ENCODE assay signal across 14 mouse cellular contexts in genomic region chr4:141932785-141933574, GRCm38 (mm10). TPM values are rescaled to one million over a fixed set of nuclear protein-coding genes. Genes with fewer than 3 reads are reported as not detected.
A peak's percentile ranks its signal among the peaks of the same experiment; 100 is the strongest.
DNase-seq lines count a peak whose midpoint lies in the region; ATAC-seq and TF ChIP-seq lines count a peak whose summit lies in the region.
"Had no signal": no experiment of that assay in that cellular context is flagged by ENCODE, and none has a peak within 500 bp of the region (broad histone marks: within the 10 kb centered on the region; RNA-seq: fewer than 3 reads in every experiment).

No protein-coding gene starts in this region.

- no peak for TF ChIP-seq POLR2A in kidney, adult 2 months (IDR thresholded peaks at IDR 0.05; ENCODE audit: low read depth, low read length)

- H3K9me3 ChIP-seq in lung, embryonic 14.5 days (ENCODE audit: low read depth, low read length) = no peaks in the 10 kb centered on the region
- no peaks in the 10 kb centered on the region for H3K9me3 ChIP-seq in forebrain, embryonic 14.5 days (replicated peaks; ENCODE audit: control insufficient read depth, low read length)
- no peaks in the 10 kb centered on the region for H3K9me3 ChIP-seq in limb, embryonic 12.5 days
- H3K9me3 ChIP-seq in midbrain, embryonic 16.5 days (replicated peaks; ENCODE audit: control insufficient read depth, low read length, poor library complexity, severe bottlenecking) = no peaks in the 10 kb centered on the region
- H3K9me3 ChIP-seq in kidney, embryonic 14.5 days (ENCODE audit: control insufficient read depth, low read length) = no peaks in the 10 kb centered on the region
- H3K9me3 ChIP-seq: heart, embryonic 15.5 days; stomach, embryonic 15.5 days had no signal

- TF ChIP-seq CTCF in lung, embryonic 14.5 days (IDR thresholded peaks at IDR 0.05; ENCODE audit: low read depth) = no peak
- TF ChIP-seq CTCF in kidney, adult 2 months (conservative IDR thresholded peaks at IDR 0.05; ENCODE audit: insufficient read depth, insufficient read length, low read depth, low read length) = no peak

- no peak overlapping the region for H3K27ac ChIP-seq in lung, embryonic 14.5 days (ENCODE audit: low read depth)
- no peak overlapping the region; the same call in 1 of the 2 replicates for H3K27ac ChIP-seq in forebrain, embryonic 14.5 days (ENCODE audit: low read depth, low read length)
- H3K27ac ChIP-seq in limb, embryonic 12.5 days = no peak overlapping the region
- H3K27ac ChIP-seq in midbrain, embryonic 16.5 days (ENCODE audit: low read length) = peak overlapping the region; percentile 47; the same call in 1 of the 2 replicates
- no peak overlapping the region for H3K27ac ChIP-seq in kidney, adult 2 months (ENCODE audit: insufficient read depth, low read depth, low read length)
- no peak overlapping the region for H3K27ac ChIP-seq in kidney, embryonic 14.5 days (ENCODE audit: low read depth, low read length)
- H3K27ac ChIP-seq: heart, embryonic 15.5 days; stomach, embryonic 15.5 days had no signal

- 60% methylated on average over 14 of the region's 14 CpGs for WGBS in lung, embryonic 14.5 days
- 55% methylated on average over 13 of the region's 14 CpGs for WGBS in forebrain, embryonic 14.5 days
- 77% methylated on average over 14 of the region's 14 CpGs for WGBS in limb, embryonic 12.5 days
- 30% methylated on average over 14 of the region's 14 CpGs for WGBS in midbrain, embryonic 16.5 days
- WGBS in kidney, adult 2 months = 73% methylated on average over 14 of the region's 14 CpGs
- WGBS in kidney, embryonic 14.5 days = 68% methylated on average over 14 of the region's 14 CpGs

- no peaks in the 10 kb centered on the region for H3K4me1 ChIP-seq in lung, embryonic 14.5 days (ENCODE audit: insufficient read depth)
- H3K4me1 ChIP-seq in forebrain, embryonic 14.5 days (ENCODE audit: control insufficient read depth, insufficient read depth, low read length) = peaks cover 7% of the 10 kb centered on the region; the same call in 1 of the 2 replicates
- peaks cover 7% of the 10 kb centered on the region; the same call in 1 of the 2 replicates for H3K4me1 ChIP-seq in limb, embryonic 12.5 days (replicated peaks)
- peaks cover 4% of the 10 kb centered on the region; the same call in 1 of the 2 replicates for H3K4me1 ChIP-seq in midbrain, embryonic 16.5 days (ENCODE audit: control insufficient read depth, insufficient read depth, low read length)
- H3K4me1 ChIP-seq in kidney, adult 2 months (ENCODE audit: control insufficient read depth, insufficient read depth, low read length) = peaks cover 7% of the 10 kb centered on the region; the same call in 1 of the 2 replicates
- no peaks in the 10 kb centered on the region for H3K4me1 ChIP-seq in kidney, embryonic 14.5 days (ENCODE audit: control insufficient read depth, insufficient read depth, low read length)

- H3K27me3 ChIP-seq in lung, embryonic 14.5 days (ENCODE audit: insufficient read depth, low read length) = no peaks in the 10 kb centered on the region
- H3K27me3 ChIP-seq in forebrain, embryonic 14.5 days (replicated peaks; ENCODE audit: control insufficient read depth, insufficient read depth, low read length) = no peaks in the 10 kb centered on the region
- no peaks in the 10 kb centered on the region for H3K27me3 ChIP-seq in limb, embryonic 12.5 days
- no peaks in the 10 kb centered on the region for H3K27me3 ChIP-seq in midbrain, embryonic 16.5 days (ENCODE audit: control insufficient read depth, insufficient read depth, low read depth, low read length)
- H3K27me3 ChIP-seq in kidney, adult 2 months (replicated peaks; ENCODE audit: control insufficient read depth, insufficient read depth, low read length) = no peaks in the 10 kb centered on the region
- H3K27me3 ChIP-seq in kidney, embryonic 14.5 days (ENCODE audit: control insufficient read depth, insufficient read depth, low read length) = no peaks in the 10 kb centered on the region
- H3K27me3 ChIP-seq: CH12.LX; heart, embryonic 15.5 days; stomach, embryonic 15.5 days had no signal

- no peak overlapping the region for H3K4me2 ChIP-seq in lung, embryonic 14.5 days
- H3K4me2 ChIP-seq in forebrain, embryonic 14.5 days (ENCODE audit: low read length) = no peak overlapping the region
- no peak overlapping the region for H3K4me2 ChIP-seq in limb, embryonic 12.5 days
- peak overlapping the region; percentile 17 for H3K4me2 ChIP-seq in midbrain, embryonic 16.5 days (ENCODE audit: low read length)
- no peak overlapping the region for H3K4me2 ChIP-seq in kidney, embryonic 14.5 days (replicated peaks; ENCODE audit: low read depth, low read length)
- H3K4me2 ChIP-seq: heart, embryonic 15.5 days; stomach, embryonic 15.5 days had no signal

- ATAC-seq in lung, embryonic 14.5 days (ENCODE audit: insufficient read depth) = peak; percentile 36; the same call in 1 of the 2 replicates
- ATAC-seq in forebrain, embryonic 14.5 days = peak; percentile 47; the same call in 1 of the 2 replicates
- ATAC-seq in limb, embryonic 12.5 days (ENCODE audit: insufficient number of reproducible peaks, insufficient read depth, low FRiP score, low TSS enrichment, low read depth) = peak; percentile 60; the same call in 1 of the 2 replicates
- peak; percentile 57; the same call in 1 of the 2 replicates for ATAC-seq in midbrain, embryonic 16.5 days
- no peak for ATAC-seq in monocyte, adult 5-6 weeks (replicated peaks; ENCODE audit: insufficient number of reproducible peaks, low FRiP score, low TSS enrichment, poor library complexity, severe bottlenecking)
- no peak for ATAC-seq in kidney, embryonic 14.5 days (ENCODE audit: low FRiP score, low TSS enrichment)

- DNase-seq in lung, embryonic 14.5 days = no peak
- no peak for DNase-seq in lung, postnatal 4 days
- peak; percentile 31 for DNase-seq in forebrain, embryonic 14.5 days (ENCODE audit: low spot score)
- DNase-seq in kidney, adult 2 months = no peak
- DNase-seq: adrenal gland, postnatal 10 days; cerebellum, adult 11-12 months; kidney, adult 11 months had no signal

- H3K36me3 ChIP-seq in lung, embryonic 14.5 days (ENCODE audit: insufficient read depth) = no peaks in the 10 kb centered on the region
- H3K36me3 ChIP-seq in forebrain, embryonic 14.5 days (ENCODE audit: control insufficient read depth, insufficient read depth, low read length) = no peaks in the 10 kb centered on the region
- no peaks in the 10 kb centered on the region for H3K36me3 ChIP-seq in limb, embryonic 12.5 days
- H3K36me3 ChIP-seq in midbrain, embryonic 16.5 days (ENCODE audit: control insufficient read depth, insufficient read depth, low read length) = no peaks in the 10 kb centered on the region
- no peaks in the 10 kb centered on the region for H3K36me3 ChIP-seq in kidney, adult 2 months (ENCODE audit: control insufficient read depth, insufficient read depth, low read length)
- H3K36me3 ChIP-seq in kidney, embryonic 14.5 days (ENCODE audit: control insufficient read depth, insufficient read depth, low read length) = no peaks in the 10 kb centered on the region
- H3K36me3 ChIP-seq: heart, embryonic 15.5 days; stomach, embryonic 15.5 days had no signal

- H3K9ac ChIP-seq in lung, embryonic 14.5 days = no peak overlapping the region
- no peak overlapping the region for H3K9ac ChIP-seq in forebrain, embryonic 14.5 days (ENCODE audit: low read length)
- H3K9ac ChIP-seq in limb, embryonic 12.5 days (replicated peaks) = no peak overlapping the region
- peak overlapping the region; percentile 46; the same call in 1 of the 2 replicates for H3K9ac ChIP-seq in midbrain, embryonic 16.5 days (ENCODE audit: low read depth, low read length)
- no peak overlapping the region for H3K9ac ChIP-seq in kidney, embryonic 14.5 days (ENCODE audit: low read depth, low read length)
- H3K9ac ChIP-seq: heart, embryonic 15.5 days; stomach, embryonic 15.5 days had no signal

- H3K4me3 ChIP-seq in lung, embryonic 14.5 days (ENCODE audit: low read depth, low read length) = no peak overlapping the region
- H3K4me3 ChIP-seq in forebrain, embryonic 14.5 days (ENCODE audit: low read depth, low read length) = no peak overlapping the region
- no peak overlapping the region for H3K4me3 ChIP-seq in limb, embryonic 12.5 days (replicated peaks)
- H3K4me3 ChIP-seq in midbrain, embryonic 16.5 days (ENCODE audit: low read depth, low read length) = no peak overlapping the region
- no peak overlapping the region for H3K4me3 ChIP-seq in kidney, adult 2 months (ENCODE audit: insufficient read depth, low read depth, low read length)
- no peak overlapping the region for H3K4me3 ChIP-seq in kidney, embryonic 14.5 days (ENCODE audit: low read length)
- H3K4me3 ChIP-seq: heart, embryonic 15.5 days; stomach, embryonic 15.5 days had no signal

RNA-seq across cellular contexts. Expression of gene Efhd2, which starts 58.3 kb away (rescaled TPM):
- polyA plus RNA-seq in lung, embryonic 14.5 days (2014; fragmentation: Nextera tagmentation; extraction: Ambion mirVana) = 56.5 and 64.6 TPM in 2 replicates
- polyA plus RNA-seq in forebrain, embryonic 14.5 days (2014; fragmentation: Nextera tagmentation; extraction: Ambion mirVana) = 44.0 and 49.3 TPM in 2 replicates
- polyA plus RNA-seq in limb, embryonic 12.5 days (2016; fragmentation: Nextera tagmentation; extraction: Ambion mirVana) = 48.4 and 48.7 TPM in 2 replicates
- 56.6 and 67.4 TPM in 2 replicates for polyA plus RNA-seq in midbrain, embryonic 16.5 days (2015; fragmentation: Nextera tagmentation; extraction: Ambion mirVana)
- total RNA-seq in monocyte, adult 5-6 weeks (2017) = 190 to 273 TPM (median 198 TPM) in 3 replicates
- 36.3 and 41.0 TPM in 2 replicates for polyA plus RNA-seq in kidney, adult 2 months (2012; rRNA removed)
- 29.5 and 30.3 TPM in 2 replicates for polyA plus RNA-seq in kidney, embryonic 14.5 days (2014; fragmentation: Nextera tagmentation; extraction: Ambion mirVana)

Comparison
In these comparisons a context has a peak if more than half of its experiments do, and no peak if none do; other contexts are left out.
1. ATAC-seq: peak in lung, embryonic 14.5 days (single experiment), forebrain, embryonic 14.5 days (single experiment), limb, embryonic 12.5 days (single experiment) and midbrain, embryonic 16.5 days (single experiment); none in monocyte, adult 5-6 weeks (single experiment) and kidney, embryonic 14.5 days (single experiment).